Mouse (Mus musculus) testis, adult 2 months (tissue): ENCODE measurements around the gene Camp.

Experiments used
- CTCF ChIP-seq: fragments of 200-500 bp; IDR thresholded peaks from 2 replicates; pipeline ENCODE4 v1.5.1; 2012; ENCODE audit warnings: low read depth, mild to moderate bottlenecking, inconsistent platforms, low read length, moderate library complexity; ENCODE audit not compliant: control insufficient read depth, insufficient read depth, insufficient replicate concordance
- POLR2A ChIP-seq: fragments of 200-500 bp; IDR thresholded peaks from 2 replicates; pipeline ENCODE4 v1.6.1; 2012; ENCODE audit warnings: low read depth, mild to moderate bottlenecking, inconsistent platforms, low read length, moderate library complexity; ENCODE audit not compliant: control insufficient read depth

GRCm38 (mm10) chr9:109863085-109863484 is 13.7 kb upstream of the Camp start:
- TF ChIP-seq CTCF (no peak), POLR2A (no peak)
